ENCODE assay signal across 8 mouse cellular contexts in genomic region chr10:75703504-75703903, GRCm38 (mm10). TPM values are rescaled to one million over a fixed set of nuclear protein-coding genes. Genes with fewer than 3 reads are reported as not detected.
DNase-seq lines count a peak whose midpoint lies in the region; ATAC-seq lines count a peak whose summit lies in the region.

No protein-coding gene starts in this region.

- DNase-seq in forebrain, embryonic 11.5 days (ENCODE audit: low spot score) = no peak
- no peak for DNase-seq in neural tube, embryonic 10.5 days (ENCODE audit: extremely low spot score, low spot score)
- no peak for DNase-seq in thymus, adult 18-20 months

- no peak overlapping the region for H3K9ac ChIP-seq in forebrain, embryonic 15.5 days (replicated peaks)
- H3K9ac ChIP-seq in forebrain, embryonic 11.5 days (ENCODE audit: low read length) = no peak overlapping the region
- no peak overlapping the region for H3K9ac ChIP-seq in neural tube, embryonic 13.5 days
- H3K9ac ChIP-seq in liver, embryonic 16.5 days (ENCODE audit: low read depth, low read length) = no peak overlapping the region

- peak overlapping the region; percentile 87 for H3K27ac ChIP-seq in forebrain, embryonic 15.5 days (replicated peaks)
- no peak overlapping the region for H3K27ac ChIP-seq in forebrain, embryonic 11.5 days (ENCODE audit: low read depth, low read length)
- H3K27ac ChIP-seq in neural tube, embryonic 13.5 days (replicated peaks) = peak overlapping the region; percentile 78; the same call in 1 of the 2 replicates
- H3K27ac ChIP-seq in liver, embryonic 16.5 days (ENCODE audit: low read length) = 0 out of 2 replicates have a peak overlapping the region, but pooled peaks have one; percentile 20

- H3K4me2 ChIP-seq in forebrain, embryonic 15.5 days (replicated peaks) = no peak overlapping the region
- no peak overlapping the region for H3K4me2 ChIP-seq in forebrain, embryonic 11.5 days (ENCODE audit: low read depth, low read length, severe bottlenecking)
- H3K4me2 ChIP-seq in neural tube, embryonic 13.5 days = no peak overlapping the region
- no peak overlapping the region for H3K4me2 ChIP-seq in liver, embryonic 16.5 days (ENCODE audit: low read depth, low read length)

- H3K27me3 ChIP-seq in forebrain, embryonic 15.5 days = no peaks in the 10 kb centered on the region
- no peaks in the 10 kb centered on the region for H3K27me3 ChIP-seq in forebrain, embryonic 11.5 days (ENCODE audit: control insufficient read depth, insufficient read depth, low read length)
- H3K27me3 ChIP-seq in neural tube, embryonic 13.5 days = no peaks in the 10 kb centered on the region
- H3K27me3 ChIP-seq in liver, embryonic 16.5 days (ENCODE audit: control insufficient read depth, insufficient read depth, low read depth, low read length) = no peaks in the 10 kb centered on the region

- H3K4me1 ChIP-seq in forebrain, embryonic 15.5 days = peaks cover 29% of the 10 kb centered on the region
- H3K4me1 ChIP-seq in forebrain, embryonic 11.5 days (replicated peaks; ENCODE audit: control insufficient read depth, insufficient read depth, low read length) = peaks cover 8% of the 10 kb centered on the region; the same call in 1 of the 2 replicates
- peaks cover 20% of the 10 kb centered on the region for H3K4me1 ChIP-seq in neural tube, embryonic 13.5 days (replicated peaks)
- H3K4me1 ChIP-seq in liver, embryonic 16.5 days (ENCODE audit: control insufficient read depth, low read depth, low read length) = peaks cover 54% of the 10 kb centered on the region

- WGBS in forebrain, embryonic 15.5 days = 48% methylated on average over 1 of the region's 1 CpGs
- 86% methylated on average over 1 of the region's 1 CpGs for WGBS in forebrain, embryonic 11.5 days
- WGBS in neural tube, embryonic 13.5 days = 80% methylated on average over 1 of the region's 1 CpGs
- 70% methylated on average over 1 of the region's 1 CpGs for WGBS in liver, embryonic 16.5 days (ENCODE audit: insufficient replicate concordance)

- peaks cover 8% of the 10 kb centered on the region; the same call in 1 of the 2 replicates for H3K36me3 ChIP-seq in forebrain, embryonic 15.5 days
- H3K36me3 ChIP-seq in forebrain, embryonic 11.5 days (ENCODE audit: control insufficient read depth, insufficient read depth, low read length) = no peaks in the 10 kb centered on the region; the same call in 1 of the 2 replicates
- H3K36me3 ChIP-seq in neural tube, embryonic 13.5 days = peaks cover 36% of the 10 kb centered on the region
- peaks cover 5% of the 10 kb centered on the region for H3K36me3 ChIP-seq in liver, embryonic 16.5 days (ENCODE audit: control insufficient read depth, insufficient read depth)

- H3K9me3 ChIP-seq in forebrain, embryonic 15.5 days = no peaks in the 10 kb centered on the region
- no peaks in the 10 kb centered on the region for H3K9me3 ChIP-seq in forebrain, embryonic 11.5 days (ENCODE audit: control insufficient read depth, low read length)
- no peaks in the 10 kb centered on the region for H3K9me3 ChIP-seq in neural tube, embryonic 13.5 days
- H3K9me3 ChIP-seq in liver, embryonic 16.5 days (replicated peaks; ENCODE audit: control insufficient read depth, low read length) = no peaks in the 10 kb centered on the region

- no peak for ATAC-seq in forebrain, embryonic 15.5 days (replicated peaks)
- ATAC-seq in forebrain, embryonic 11.5 days (replicated peaks; ENCODE audit: low FRiP score) = no peak
- no peak for ATAC-seq in neural tube, embryonic 13.5 days (ENCODE audit: low read depth)
- ATAC-seq in liver, embryonic 16.5 days (ENCODE audit: low read depth) = no peak
- no peak for ATAC-seq in erythroblast, adult 5-6 weeks (replicated peaks; ENCODE audit: low FRiP score, poor library complexity, severe bottlenecking)
- ATAC-seq in activated CD4-positive, CD25-positive, alpha-beta regulatory T cell, adult 4 months = no peak

- H3K4me3 ChIP-seq in forebrain, embryonic 15.5 days = no peak overlapping the region
- H3K4me3 ChIP-seq in forebrain, embryonic 11.5 days (ENCODE audit: low read depth, low read length) = no peak overlapping the region
- H3K4me3 ChIP-seq in neural tube, embryonic 13.5 days = no peak overlapping the region
- no peak overlapping the region for H3K4me3 ChIP-seq in liver, embryonic 16.5 days (ENCODE audit: low read depth, low read length)

RNA-seq across cellular contexts. Expression of gene Susd2, which starts 59.7 kb away (rescaled TPM):
- polyA plus RNA-seq in forebrain, embryonic 15.5 days (2015; fragmentation: Nextera tagmentation; extraction: Ambion mirVana) = 1.0 and 1.4 TPM in 2 replicates
- polyA plus RNA-seq in forebrain, embryonic 11.5 days (2014; fragmentation: Nextera tagmentation; extraction: Ambion mirVana) = 2.0 and 2.3 TPM in 2 replicates
- polyA plus RNA-seq in neural tube, embryonic 13.5 days (2015; fragmentation: Nextera tagmentation; extraction: Ambion mirVana) = 7.1 TPM in 2 replicates
- 1.8 and 2.3 TPM in 2 replicates for polyA plus RNA-seq in liver, embryonic 16.5 days (2015; fragmentation: Nextera tagmentation; extraction: Ambion mirVana)
- total RNA-seq in erythroblast, adult 5-6 weeks (2015; ENCODE audit: low replicate concordance) = 1.7 and 5.2 TPM in 2 replicates
- total RNA-seq in erythroblast, adult 5-6 weeks (2017; ENCODE audit: low replicate concordance) = 3.8 and 4.0 TPM in 2 replicates
- polyA plus RNA-seq in activated CD4-positive, CD25-positive, alpha-beta regulatory T cell, adult 4 months (2017; shearing (Covaris generic)) = 10 to 100 TPM in 1 of 2 experiments, 1 to 10 TPM in 1; 6.2 to 12.5 TPM
